Mouse (Mus musculus) brain, embryonic 14.5 days (tissue): ENCODE results near the gene Cd83.

Experiments
- CTCF ChIP-seq: fragments of 200-500 bp; IDR thresholded peaks from 2 replicates; pipeline ENCODE4 v1.5.1; 2012; ENCODE audit warnings: inconsistent platforms, mild to moderate bottlenecking, moderate library complexity, borderline replicate concordance; ENCODE audit not compliant: insufficient read depth, insufficient read length; ENCODE audit errors: extremely low read depth
- POLR2A ChIP-seq: fragments of 200-500 bp; IDR thresholded peaks from 2 replicates; pipeline ENCODE4 v1.6.1; 2012; ENCODE audit warnings: mild to moderate bottlenecking, inconsistent platforms, borderline replicate concordance; ENCODE audit not compliant: poor library complexity, insufficient read depth, insufficient read length, severe bottlenecking; ENCODE audit errors: extremely low read depth

- TF ChIP-seq POLR2A (no peak), CTCF (no peak)
Observed at GRCm38 (mm10) chr13:43837812-43838211, 53.2 kb downstream of the Cd83 start.
